In the genomic region with DNA sequence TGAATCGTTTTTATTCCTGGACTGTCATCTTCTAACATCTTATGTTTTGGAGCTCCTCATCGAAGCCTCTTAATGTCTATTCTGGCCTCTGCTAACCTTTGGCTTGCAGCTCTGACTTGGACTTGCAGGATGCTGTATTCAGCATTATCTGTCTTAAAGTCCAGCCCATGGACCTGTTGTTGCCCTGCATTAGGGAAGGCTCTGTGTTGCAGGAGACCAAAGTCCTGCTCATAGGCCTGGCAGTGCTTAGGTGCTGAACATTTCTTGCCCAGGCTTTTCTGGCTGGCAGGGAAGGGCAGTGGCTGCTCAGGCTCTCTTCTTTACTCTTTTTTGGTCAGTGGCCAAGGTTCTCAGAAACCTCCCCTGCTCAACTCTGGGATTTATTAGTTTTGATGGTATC, we compare ENCODE assay signal across 25 mouse cellular contexts. TPM values are rescaled to one million over a fixed set of nuclear protein-coding genes. Genes with fewer than 3 reads are reported as not detected.
DNase-seq lines count a peak whose midpoint lies in the region; ATAC-seq and TF ChIP-seq lines count a peak whose summit lies in the region.
"Had no signal": no experiment of that assay in that cellular context is flagged by ENCODE, and none has a peak within 500 bp of the region (broad histone marks: within the 10 kb centered on the region; RNA-seq: fewer than 3 reads in every experiment).

No protein-coding gene starts in this region.

- H3K36me3 ChIP-seq in spleen, adult 2 months (ENCODE audit: control insufficient read depth, insufficient read depth, low read length), result no peaks in the 10 kb centered on the region
- no peaks in the 10 kb centered on the region for H3K36me3 ChIP-seq in kidney, adult 2 months (ENCODE audit: control insufficient read depth, insufficient read depth, low read length)
- H3K36me3 ChIP-seq in hindbrain, postnatal 0 days (ENCODE audit: insufficient read depth, low read length), result no peaks in the 10 kb centered on the region
- H3K36me3 ChIP-seq: embryonic facial prominence, embryonic 13.5 days; liver, embryonic 12.5 days; neural tube, embryonic 13.5 days had no signal

- no peak for TF ChIP-seq POLR2A in spleen, adult 2 months (IDR thresholded peaks at IDR 0.05; ENCODE audit: low read depth, low read length)
- no peak for TF ChIP-seq POLR2A in kidney, adult 2 months (IDR thresholded peaks at IDR 0.05; ENCODE audit: low read depth, low read length)

- ATAC-seq in hindbrain, postnatal 0 days, result no peak
- ATAC-seq: activated CD4-positive, CD25-positive, alpha-beta regulatory T cell, adult 4 months; forebrain, embryonic 14.5 days; liver, embryonic 12.5 days had no signal

- no peaks in the 10 kb centered on the region for H3K27me3 ChIP-seq in spleen, adult 2 months (ENCODE audit: control insufficient read depth, insufficient read depth, low read length)
- H3K27me3 ChIP-seq in kidney, adult 2 months (replicated peaks; ENCODE audit: control insufficient read depth, insufficient read depth, low read length), result no peaks in the 10 kb centered on the region
- H3K27me3 ChIP-seq in hindbrain, postnatal 0 days (ENCODE audit: insufficient read depth, low read length), result no peaks in the 10 kb centered on the region
- H3K27me3 ChIP-seq: embryonic facial prominence, embryonic 13.5 days; neural tube, embryonic 13.5 days had no signal

- peak overlapping the region; percentile 91 for H3K27ac ChIP-seq in spleen, adult 2 months (ENCODE audit: insufficient read depth, low read length)
- peak overlapping the region; percentile 87 for H3K27ac ChIP-seq in kidney, adult 2 months (ENCODE audit: insufficient read depth, low read depth, low read length)
- H3K27ac ChIP-seq in hindbrain, postnatal 0 days, result no peak overlapping the region
- H3K27ac ChIP-seq: embryonic facial prominence, embryonic 13.5 days; layer of hippocampus, adult 2 months; left cerebral cortex, adult 2 months; neural tube, embryonic 13.5 days had no signal

- no peak for TF ChIP-seq CTCF in spleen, adult 2 months (IDR thresholded peaks at IDR 0.05; ENCODE audit: extremely low read depth, insufficient read depth, insufficient read length, insufficient replicate concordance)
- TF ChIP-seq CTCF in kidney, adult 2 months (conservative IDR thresholded peaks at IDR 0.05; ENCODE audit: insufficient read depth, insufficient read length, low read depth, low read length), result no peak
- TF ChIP-seq CTCF in hindbrain, postnatal 0 days (IDR thresholded peaks at IDR 0.05; ENCODE audit: low read depth), result no peak

- no peak overlapping the region for H3K9ac ChIP-seq in hindbrain, postnatal 0 days (replicated peaks; ENCODE audit: low read length)
- H3K9ac ChIP-seq: embryonic facial prominence, embryonic 13.5 days; liver, embryonic 12.5 days; lung, embryonic 14.5 days; neural tube, embryonic 13.5 days had no signal

- no peaks in the 10 kb centered on the region for H3K9me3 ChIP-seq in hindbrain, postnatal 0 days (ENCODE audit: low read length)
- H3K9me3 ChIP-seq: embryonic facial prominence, embryonic 13.5 days; liver, embryonic 12.5 days had no signal

- H3K4me3 ChIP-seq in spleen, adult 2 months (ENCODE audit: extremely low read depth, insufficient read depth, insufficient read length), result no peak overlapping the region
- H3K4me3 ChIP-seq in kidney, adult 2 months (ENCODE audit: insufficient read depth, low read depth, low read length), result peak overlapping the region; percentile 34
- H3K4me3 ChIP-seq in hindbrain, postnatal 0 days (ENCODE audit: low read length), result no peak overlapping the region
- H3K4me3 ChIP-seq: embryonic facial prominence, embryonic 13.5 days; layer of hippocampus, adult 2 months; left cerebral cortex, adult 2 months; liver, embryonic 12.5 days; neural tube, embryonic 13.5 days had no signal

- peaks cover 8% of the 10 kb centered on the region for H3K4me1 ChIP-seq in spleen, adult 2 months (ENCODE audit: control insufficient read depth, insufficient read depth, insufficient read length)
- H3K4me1 ChIP-seq in kidney, adult 2 months (ENCODE audit: control insufficient read depth, insufficient read depth, low read length), result peaks cover 7% of the 10 kb centered on the region; the same call in 1 of the 2 replicates
- no peaks in the 10 kb centered on the region for H3K4me1 ChIP-seq in hindbrain, postnatal 0 days (ENCODE audit: insufficient read depth, low read length)
- H3K4me1 ChIP-seq: embryonic facial prominence, embryonic 13.5 days; neural tube, embryonic 13.5 days had no signal

- DNase-seq in spleen, adult 2 months (ENCODE audit: low read depth in 1 of 2, low spot score in 2 of 2), result peak in 1 of 2 experiments; percentile 2
- DNase-seq in spleen, adult 18-20 months, result no peak
- DNase-seq in kidney, adult 2 months, result peak; percentile 93
- DNase-seq in kidney, postnatal 14 days, result peak; percentile 81
- DNase-seq in left cerebral cortex, adult 11 months (ENCODE audit: low spot score), result no peak
- DNase-seq in hindbrain, postnatal 0 days (ENCODE audit: low spot score), result no peak
- DNase-seq in ovary, postnatal 36 days (ENCODE audit: low spot score), result no peak
- DNase-seq: adrenal gland, postnatal 10 days; cerebellum, adult 11 months; cerebellum, postnatal 14 days; gastrocnemius, postnatal 25 days; lung, embryonic 14.5 days; lung, postnatal 36 days; thymus, adult 2 months had no signal

- H3K4me2 ChIP-seq in hindbrain, postnatal 0 days (ENCODE audit: low read depth, low read length), result no peak overlapping the region
- H3K4me2 ChIP-seq: embryonic facial prominence, embryonic 13.5 days; liver, embryonic 12.5 days; lung, embryonic 14.5 days; midbrain, embryonic 11.5 days; neural tube, embryonic 13.5 days had no signal

- WGBS in spleen, adult 2 months, result 42% methylated on average over 2 of the region's 2 CpGs
- WGBS in kidney, adult 2 months, result 47% methylated on average over 2 of the region's 2 CpGs
- WGBS in hindbrain, postnatal 0 days, result 93% methylated on average over 2 of the region's 2 CpGs

RNA-seq across cellular contexts. Expression of a gene that starts 8.5 kb away (rescaled TPM):
- polyA plus RNA-seq in spleen, adult 2 months (2012; rRNA removed), result not detected in 2 replicates
- polyA plus RNA-seq in kidney, adult 2 months (2012; rRNA removed), result 31.4 and 49.7 TPM in 2 replicates
- not detected in 2 replicates for total RNA-seq in hindbrain, postnatal 0 days (2014; rRNA removed)
- not detected in 2 replicates for polyA plus RNA-seq in hindbrain, postnatal 0 days (2015; fragmentation: Nextera tagmentation; extraction: Ambion mirVana)
- total RNA-seq: adrenal gland, postnatal 10 days; gastrocnemius, postnatal 25 days; hematopoietic stem cell, adult 5-6 weeks; layer of hippocampus, adult 2 months; left cerebral cortex, adult 2 months had no signal
- polyA plus RNA-seq: activated CD4-positive, CD25-positive, alpha-beta regulatory T cell, adult 4 months; embryonic facial prominence, embryonic 13.5 days; forebrain, embryonic 14.5 days; limb, embryonic 11.5 days; lung, embryonic 14.5 days; midbrain, embryonic 11.5 days; neural tube, embryonic 13.5 days; stomach, embryonic 14.5 days; thymus, adult 2 months had no signal

RNA-seq across cellular contexts. Expression of a gene that starts 12.0 kb away (rescaled TPM):
- polyA plus RNA-seq in spleen, adult 2 months (2012; rRNA removed), result 74.7 and 91.3 TPM in 2 replicates
- 114 and 134 TPM in 2 replicates for polyA plus RNA-seq in kidney, adult 2 months (2012; rRNA removed)
- 50.5 and 54.8 TPM in 2 replicates for total RNA-seq in hindbrain, postnatal 0 days (2014; rRNA removed)
- polyA plus RNA-seq in hindbrain, postnatal 0 days (2015; fragmentation: Nextera tagmentation; extraction: Ambion mirVana), result 46.7 and 48.7 TPM in 2 replicates

RNA-seq across cellular contexts. Expression of a gene that starts 19.3 kb away (rescaled TPM):
- 54.8 and 71.5 TPM in 2 replicates for polyA plus RNA-seq in spleen, adult 2 months (2012; rRNA removed)
- polyA plus RNA-seq in kidney, adult 2 months (2012; rRNA removed), result 9.6 and 10.6 TPM in 2 replicates
- 0.14 and 1.2 TPM in 2 replicates for total RNA-seq in hindbrain, postnatal 0 days (2014; rRNA removed)
- 1.1 and 1.3 TPM in 2 replicates for polyA plus RNA-seq in hindbrain, postnatal 0 days (2015; fragmentation: Nextera tagmentation; extraction: Ambion mirVana)

RNA-seq across cellular contexts. Expression of a gene that starts 51.6 kb away (rescaled TPM):
- 81.4 and 108 TPM in 2 replicates for polyA plus RNA-seq in spleen, adult 2 months (2012; rRNA removed)
- polyA plus RNA-seq in kidney, adult 2 months (2012; rRNA removed), result 675 and 763 TPM in 2 replicates
- 88.5 and 96.0 TPM in 2 replicates for total RNA-seq in hindbrain, postnatal 0 days (2014; rRNA removed)
- polyA plus RNA-seq in hindbrain, postnatal 0 days (2015; fragmentation: Nextera tagmentation; extraction: Ambion mirVana), result 56.1 and 60.4 TPM in 2 replicates

RNA-seq across cellular contexts. Expression of a gene that starts 51.8 kb away (rescaled TPM):
- polyA plus RNA-seq in spleen, adult 2 months (2012; rRNA removed), result 79.5 and 111 TPM in 2 replicates
- polyA plus RNA-seq in kidney, adult 2 months (2012; rRNA removed), result 64.9 and 70.1 TPM in 2 replicates
- 27.9 and 33.9 TPM in 2 replicates for total RNA-seq in hindbrain, postnatal 0 days (2014; rRNA removed)
- 36.5 and 39.2 TPM in 2 replicates for polyA plus RNA-seq in hindbrain, postnatal 0 days (2015; fragmentation: Nextera tagmentation; extraction: Ambion mirVana)

Comparison
In these comparisons a context has a peak if more than half of its experiments do, and no peak if none do; other contexts are left out.
1. DNase-seq: peak in kidney, adult 2 months (single experiment) and kidney, postnatal 14 days (single experiment); none in spleen, adult 18-20 months (0 of 2), left cerebral cortex, adult 11 months (single experiment), hindbrain, postnatal 0 days (single experiment) and ovary, postnatal 36 days (single experiment).
2. RNA of a gene that starts 8.5 kb away (polyA plus RNA-seq): 31.4 to 49.7 TPM in kidney, adult 2 months; not detected in spleen, adult 2 months and not detected in hindbrain, postnatal 0 days; every median in the first group is over 10 times any median in the second.